Mouse (Mus musculus): Measurements from ENCODE around the gene Trim60. TPM values are rescaled to one million over a fixed set of nuclear protein-coding genes. Genes with fewer than 3 reads are reported as not detected.

The Trim60 gene
- total and polyA plus RNA-seq, 2 experiments from 2014 or later, result not detected

GRCm38 (mm10) chr8:64952101-64952500 lies 66.3 kb downstream of the Trim60 start:
- Histone ChIP-seq H3K27me3 (ENCODE audit: control insufficient read depth, insufficient read depth, low read length) (no peaks in the 10 kb centered on the region), H3K4me3 (ENCODE audit: low read depth, low read length) (no peak overlapping the region), H3K27ac (ENCODE audit: low read depth) (no peak overlapping the region), H3K36me3 (replicated peaks; ENCODE audit: control insufficient read depth, insufficient read depth, low read length) (no peaks in the 10 kb centered on the region), H3K4me1 (ENCODE audit: control insufficient read depth, insufficient read depth) (no peaks in the 10 kb centered on the region), H3K9ac (replicated peaks; ENCODE audit: low read depth, low read length) (no peak overlapping the region), H3K9me3 (replicated peaks; ENCODE audit: control insufficient read depth, low read length) (no peaks in the 10 kb centered on the region), H3K4me2 (ENCODE audit: low read depth, low read length) (no peak overlapping the region)
- DNase-seq (ENCODE audit: low spot score), result no peak
- no peak for ATAC-seq (ENCODE audit: insufficient read depth, low read depth)
- WGBS, result 90% methylated on average over 6 of the region's 6 CpGs
- no peak for TF ChIP-seq CTCF (IDR thresholded peaks at IDR 0.05; ENCODE audit: low read depth)
- TF ChIP-seq EP300 (IDR thresholded peaks at IDR 0.05; ENCODE audit: low read depth), result no peak

Other genes starting within 250 kb of the Trim60 start
- gene Klhl2, start 168.6 kb downstream of the Trim60 start, total RNA-seq (2014; rRNA removed; ENCODE audit: low replicate concordance), result 10.0 and 10.5 TPM in 2 replicates
- gene Klhl2, start 168.6 kb downstream of the Trim60 start, polyA plus RNA-seq (2015; fragmentation: Nextera tagmentation; extraction: Ambion mirVana), result 5.8 and 6.0 TPM in 2 replicates
- 14.3 and 97.7 TPM in 2 replicates for gene Tmem192, start 71.4 kb downstream of the Trim60 start, total RNA-seq (2014; rRNA removed; ENCODE audit: low replicate concordance)
- 37.2 TPM in 2 replicates for gene Tmem192, start 71.4 kb downstream of the Trim60 start, polyA plus RNA-seq (2015; fragmentation: Nextera tagmentation; extraction: Ambion mirVana)
- not detected in 2 replicates for gene Trim75, start 30.8 kb downstream of the Trim60 start, total RNA-seq (2014; rRNA removed; ENCODE audit: low replicate concordance)
- not detected in 2 replicates for gene Trim75, start 30.8 kb downstream of the Trim60 start, polyA plus RNA-seq (2015; fragmentation: Nextera tagmentation; extraction: Ambion mirVana)
- gene Trim61, start 61 bp downstream of the Trim60 start, total RNA-seq (2014; rRNA removed; ENCODE audit: low replicate concordance), result not detected in 2 replicates
- gene Trim61, start 61 bp downstream of the Trim60 start, polyA plus RNA-seq (2015; fragmentation: Nextera tagmentation; extraction: Ambion mirVana), result not detected in 2 replicates
- gene Apela, start 18.8 kb upstream of the Trim60 start, total RNA-seq (2014; rRNA removed; ENCODE audit: low replicate concordance), result 2.7 TPM in 1 of 2 replicates, not detected in the other
- 2.6 and 3.3 TPM in 2 replicates for gene Apela, start 18.8 kb upstream of the Trim60 start, polyA plus RNA-seq (2015; fragmentation: Nextera tagmentation; extraction: Ambion mirVana)
- gene Gm10663, start 56.4 kb upstream of the Trim60 start, total RNA-seq (2014; rRNA removed; ENCODE audit: low replicate concordance), result not detected in 2 replicates
- gene Gm10663, start 56.4 kb upstream of the Trim60 start, polyA plus RNA-seq (2015; fragmentation: Nextera tagmentation; extraction: Ambion mirVana), result not detected in 2 replicates
- not detected in 2 replicates for gene BC030870, start 111.0 kb upstream of the Trim60 start, total RNA-seq (2014; rRNA removed; ENCODE audit: low replicate concordance)
- gene BC030870, start 111.0 kb upstream of the Trim60 start, polyA plus RNA-seq (2015; fragmentation: Nextera tagmentation; extraction: Ambion mirVana), result 0.18 TPM in 1 of 2 replicates, not detected in the other

All from heart, postnatal 0 days (tissue).